Mouse (Mus musculus): ENCODE measurements around the gene Cfap221.

DNA sequence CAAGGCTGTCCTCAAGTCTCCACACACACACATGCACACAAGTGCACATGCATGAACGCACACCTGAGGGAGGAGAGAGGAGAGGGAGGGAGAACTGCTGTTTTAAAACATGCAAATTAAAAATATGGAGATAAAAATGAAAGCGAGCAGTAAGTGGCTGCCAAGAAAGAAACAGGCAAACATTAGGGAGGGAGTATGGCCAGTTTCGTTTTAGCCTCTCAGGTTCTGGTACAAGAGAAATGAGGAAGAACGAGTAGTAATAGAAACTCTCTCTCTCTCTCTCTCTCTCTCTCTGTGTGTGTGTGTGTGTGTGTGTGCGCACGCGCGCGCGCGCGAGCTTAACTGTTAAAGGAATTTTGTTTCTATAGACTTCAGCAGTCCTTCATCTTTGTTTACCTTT, 22.4 kb upstream of the Cfap221 start:
- no peak for TF ChIP-seq MAFK (IDR thresholded peaks at IDR 0.05; ENCODE audit: insufficient read depth, low read depth, low read length)
- TF ChIP-seq CHD2 (IDR thresholded peaks at IDR 0.05; ENCODE audit: low read depth, low read length): no peak
- no peak for TF ChIP-seq HCFC1 (IDR thresholded peaks at IDR 0.05; ENCODE audit: borderline replicate concordance, insufficient read depth, low read length)
- TF ChIP-seq ZC3H11A (IDR thresholded peaks at IDR 0.05; ENCODE audit: borderline replicate concordance, low read depth, low read length): no peak
- TF ChIP-seq ZNF384 (IDR thresholded peaks at IDR 0.05; ENCODE audit: low read depth, low read length): no peak
